In the genomic region with DNA sequence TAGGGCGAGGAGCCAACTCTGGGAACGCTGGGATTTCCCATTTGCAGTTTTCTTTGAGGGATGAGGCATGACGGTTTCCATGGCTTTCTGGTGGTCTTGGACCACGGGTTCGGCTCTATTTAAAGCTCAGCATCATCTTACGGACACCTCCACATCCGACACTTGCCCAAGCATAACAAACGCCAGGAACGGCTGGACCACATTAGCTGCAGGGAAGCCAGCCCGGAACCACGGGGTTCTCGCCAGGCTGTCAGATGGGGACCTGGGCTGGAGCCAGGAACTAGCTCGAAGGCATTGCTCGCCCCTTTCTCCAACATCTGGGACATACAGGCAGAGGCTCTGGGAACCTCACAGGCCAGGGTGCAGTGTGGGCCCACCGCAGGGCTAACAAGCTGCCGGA, we compare ENCODE assay signal across 9 mouse cellular contexts. TPM values are rescaled to one million over a fixed set of nuclear protein-coding genes. Genes with fewer than 3 reads are reported as not detected.
A peak's percentile ranks its signal among the peaks of the same experiment; 100 is the strongest.
DNase-seq lines count a peak whose midpoint lies in the region; ATAC-seq and TF ChIP-seq lines count a peak whose summit lies in the region.
"Had no signal": no experiment of that assay in that cellular context is flagged by ENCODE, and none has a peak within 500 bp of the region (broad histone marks: within the 10 kb centered on the region; RNA-seq: fewer than 3 reads in every experiment).

No protein-coding gene starts in this region.

- no peak overlapping the region for H3K27ac ChIP-seq in hindbrain, postnatal 0 days
- H3K27ac ChIP-seq in hindbrain, embryonic 11.5 days (ENCODE audit: low read depth, low read length), result no peak overlapping the region

- TF ChIP-seq CTCF in hindbrain, postnatal 0 days (IDR thresholded peaks at IDR 0.05; ENCODE audit: low read depth), result no peak

- peak; percentile 61 for DNase-seq in hindbrain, postnatal 0 days (ENCODE audit: low spot score)
- DNase-seq in hindbrain, embryonic 11.5 days (ENCODE audit: low spot score), result no peak
- peak; percentile 32 for DNase-seq in urinary bladder, postnatal 14 days (ENCODE audit: low spot score)
- no peak for DNase-seq in urinary bladder, postnatal 36 days (ENCODE audit: low spot score in 2 of 2)
- peak; percentile 33 for DNase-seq in heart, postnatal 25 days (ENCODE audit: low spot score)
- no peak for DNase-seq in embryo, embryonic 9.5 days (ENCODE audit: extremely low spot score)
- DNase-seq in embryo, embryonic 10 days (ENCODE audit: low spot score), result no peak
- DNase-seq in adrenal gland, adult 8-10 months, result no peak

- intact Hi-C loops in heart, postnatal 25 days (cut with DNase I), result no loop called here

- H3K9me3 ChIP-seq in hindbrain, postnatal 0 days (ENCODE audit: low read length), result no peaks in the 10 kb centered on the region
- H3K9me3 ChIP-seq in hindbrain, embryonic 11.5 days (ENCODE audit: control insufficient read depth, low read length), result no peaks in the 10 kb centered on the region

- H3K4me2 ChIP-seq in hindbrain, postnatal 0 days (ENCODE audit: low read depth, low read length), result no peak overlapping the region
- no peak overlapping the region for H3K4me2 ChIP-seq in hindbrain, embryonic 11.5 days (replicated peaks; ENCODE audit: low read depth, low read length)

- H3K27me3 ChIP-seq in hindbrain, postnatal 0 days (ENCODE audit: insufficient read depth, low read length), result no peaks in the 10 kb centered on the region
- H3K27me3 ChIP-seq in hindbrain, embryonic 11.5 days (ENCODE audit: control insufficient read depth, insufficient read depth, low read length), result no peaks in the 10 kb centered on the region

- WGBS in hindbrain, postnatal 0 days, result 37% methylated on average over 16 of the region's 16 CpGs
- 75% methylated on average over 16 of the region's 16 CpGs for whole genome bisulfite sequencing in hindbrain, embryonic 11.5 days

- no peak overlapping the region for H3K4me3 ChIP-seq in hindbrain, postnatal 0 days (ENCODE audit: low read length)
- no peak overlapping the region for H3K4me3 ChIP-seq in hindbrain, embryonic 11.5 days (ENCODE audit: low read depth, low read length)

- H3K9ac ChIP-seq in hindbrain, postnatal 0 days (replicated peaks; ENCODE audit: low read length), result 0 out of 2 replicates have a peak overlapping the region, but pooled peaks have one; percentile 6
- H3K9ac ChIP-seq in hindbrain, embryonic 11.5 days (ENCODE audit: low read depth, low read length), result no peak overlapping the region

- H3K36me3 ChIP-seq in hindbrain, postnatal 0 days (ENCODE audit: insufficient read depth, low read length), result no peaks in the 10 kb centered on the region
- no peaks in the 10 kb centered on the region for H3K36me3 ChIP-seq in hindbrain, embryonic 11.5 days (ENCODE audit: control insufficient read depth, insufficient read depth, low read length)

- H3K4me1 ChIP-seq in hindbrain, postnatal 0 days (ENCODE audit: insufficient read depth, low read length), result no peaks in the 10 kb centered on the region
- no peaks in the 10 kb centered on the region for H3K4me1 ChIP-seq in hindbrain, embryonic 11.5 days (replicated peaks; ENCODE audit: control insufficient read depth, insufficient read depth, low read length)

- no peak for ATAC-seq in hindbrain, postnatal 0 days
- ATAC-seq in hindbrain, embryonic 11.5 days (ENCODE audit: low FRiP score), result no peak

RNA-seq across cellular contexts. Expression of a gene that starts 17.6 kb away (rescaled TPM):
- 79.5 and 88.6 TPM in 2 replicates for total RNA-seq in hindbrain, postnatal 0 days (2014; rRNA removed)
- polyA plus RNA-seq in hindbrain, postnatal 0 days (2015; fragmentation: Nextera tagmentation; extraction: Ambion mirVana), result 44.7 and 45.6 TPM in 2 replicates
- polyA plus RNA-seq in hindbrain, embryonic 11.5 days (2014; fragmentation: Nextera tagmentation; extraction: Ambion mirVana), result 39.0 and 48.6 TPM in 2 replicates
- total RNA-seq in heart, postnatal 25 days (2021), result 10 to 100 TPM; 13.6 to 14.6 TPM
- 100 to 1,000 TPM in 3 of 4 experiments, 10 to 100 TPM in 1; 77.8 to 122 (median 108) TPM for total RNA-seq in adrenal gland, adult 8-10 months (2022)

RNA-seq across cellular contexts. Expression of a gene that starts 26.4 kb away (rescaled TPM):
- 25.1 and 40.1 TPM in 2 replicates for total RNA-seq in hindbrain, postnatal 0 days (2014; rRNA removed)
- 14.5 and 18.5 TPM in 2 replicates for polyA plus RNA-seq in hindbrain, postnatal 0 days (2015; fragmentation: Nextera tagmentation; extraction: Ambion mirVana)
- 19.1 and 24.1 TPM in 2 replicates for polyA plus RNA-seq in hindbrain, embryonic 11.5 days (2014; fragmentation: Nextera tagmentation; extraction: Ambion mirVana)
- 10 to 100 TPM; 52.6 to 56.9 TPM for total RNA-seq in heart, postnatal 25 days (2021)
- 100 to 1,000 TPM; 110 to 151 (median 127) TPM for total RNA-seq in adrenal gland, adult 8-10 months (2022)

RNA-seq across cellular contexts. Expression of a gene that starts 29.3 kb away (rescaled TPM):
- not detected in 2 replicates for total RNA-seq in hindbrain, postnatal 0 days (2014; rRNA removed)
- 0.10 and 0.19 TPM in 2 replicates for polyA plus RNA-seq in hindbrain, postnatal 0 days (2015; fragmentation: Nextera tagmentation; extraction: Ambion mirVana)
- not detected in 2 replicates for polyA plus RNA-seq in hindbrain, embryonic 11.5 days (2014; fragmentation: Nextera tagmentation; extraction: Ambion mirVana)
- not detected for total RNA-seq in heart, postnatal 25 days (2021)
- under 1 TPM; 0.09 to 0.28 (median 0.26) TPM for total RNA-seq in adrenal gland, adult 8-10 months (2022)
- polyA plus RNA-seq: urinary bladder, adult 2 months had no signal

RNA-seq across cellular contexts. Expression of a gene that starts 44.0 kb away (rescaled TPM):
- 50.2 and 53.9 TPM in 2 replicates for total RNA-seq in hindbrain, postnatal 0 days (2014; rRNA removed)
- polyA plus RNA-seq in hindbrain, postnatal 0 days (2015; fragmentation: Nextera tagmentation; extraction: Ambion mirVana), result 27.3 and 29.9 TPM in 2 replicates
- polyA plus RNA-seq in hindbrain, embryonic 11.5 days (2014; fragmentation: Nextera tagmentation; extraction: Ambion mirVana), result 21.8 and 26.1 TPM in 2 replicates
- total RNA-seq in heart, postnatal 25 days (2021), result 1 to 10 TPM; 2.5 to 2.9 TPM
- 1 to 10 TPM; 5.7 to 8.5 (median 6.7) TPM for total RNA-seq in adrenal gland, adult 8-10 months (2022)

Comparison
In these comparisons a context has a peak if more than half of its experiments do, and no peak if none do; other contexts are left out.
1. DNase-seq: peak in hindbrain, postnatal 0 days (single experiment), urinary bladder, postnatal 14 days (single experiment) and heart, postnatal 25 days (single experiment); none in hindbrain, embryonic 11.5 days (single experiment), urinary bladder, postnatal 36 days (0 of 2), embryo, embryonic 9.5 days (single experiment), embryo, embryonic 10 days (single experiment) and adrenal gland, adult 8-10 months (single experiment).